Mouse (Mus musculus): ENCODE measurements around the gene Bap1.

DNA sequence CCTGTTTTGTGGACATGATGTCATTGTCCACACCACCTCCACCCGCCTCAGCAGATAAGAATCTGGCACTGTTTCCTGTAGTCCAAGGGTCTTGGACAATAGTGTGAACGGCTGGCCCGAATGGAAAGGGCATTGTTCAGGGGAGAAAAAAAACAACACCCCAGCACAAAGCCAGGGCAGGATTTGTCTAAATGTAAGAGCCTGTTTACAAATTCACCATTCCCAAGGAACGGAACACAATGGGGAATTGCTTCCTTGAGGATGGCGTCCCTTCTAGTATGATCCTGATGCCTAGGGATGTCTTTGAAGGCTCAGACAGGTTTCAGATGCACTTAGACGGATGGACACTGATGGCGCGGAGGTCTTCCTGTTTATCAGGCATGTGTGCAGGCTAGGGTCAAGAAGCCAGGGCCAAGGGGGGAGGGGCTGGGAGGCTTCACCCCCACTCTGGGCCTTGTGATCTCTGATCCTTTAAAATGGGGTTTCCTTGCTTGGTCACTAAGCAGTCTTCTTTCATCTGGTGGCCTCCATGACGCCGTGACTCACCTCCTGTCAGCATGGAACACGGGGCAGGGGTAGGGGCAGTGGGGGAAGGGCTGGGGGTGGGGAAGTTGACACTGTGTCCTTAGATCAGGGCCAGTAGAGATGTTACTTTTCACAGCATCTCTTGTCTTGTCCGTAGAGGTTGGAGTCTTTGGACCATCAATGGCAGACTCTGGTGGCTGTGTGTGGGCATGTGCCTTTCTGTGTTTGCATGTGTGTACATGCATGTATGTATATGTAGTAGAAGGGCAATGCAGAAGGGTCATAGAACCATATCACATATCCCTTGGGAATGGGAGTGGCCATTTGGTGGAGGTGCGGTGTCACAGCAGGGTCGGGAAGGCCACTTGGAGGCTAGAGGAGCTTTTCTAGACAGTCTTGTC, 17.9 kb upstream of the Bap1 start:
- TF ChIP-seq CTCF (IDR thresholded peaks at IDR 0.05; ENCODE audit: control insufficient read depth, insufficient read depth, low read length) (no peak), POLR2A (IDR thresholded peaks at IDR 0.05; ENCODE audit: borderline replicate concordance, control insufficient read depth, low read depth, low read length) (no peak)
